Mouse (Mus musculus): ENCODE measurements at regions not wholly inside any gene's neighbourhood (a gene's known extent, or its start where the extent isn't known, plus 50 kb on each side); places are given as distances from the start of the nearest gene placed in this dataset.

DNA sequence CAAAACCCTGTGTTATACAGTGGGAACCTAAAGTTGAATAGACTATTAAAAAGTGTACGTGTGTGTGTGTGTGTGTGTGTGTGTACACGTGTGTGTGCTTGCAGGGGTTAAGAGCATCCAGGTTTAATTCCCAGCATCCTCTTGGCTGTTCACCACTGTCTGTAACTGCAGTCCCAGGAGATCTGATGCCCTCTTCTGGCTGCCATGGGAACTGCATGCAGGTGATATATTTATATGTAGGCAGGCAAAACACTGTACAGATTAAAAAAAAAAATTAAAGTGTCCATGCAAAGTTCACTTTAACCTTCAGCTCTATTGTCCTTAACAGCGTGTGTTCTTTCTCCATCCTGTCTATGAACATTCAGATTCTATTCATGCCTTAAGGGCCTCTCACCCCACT lies 454.1 kb downstream of the Rnf144b start:
- no peak for DNase-seq (ENCODE audit: low spot score in 2 of 2)

DNA sequence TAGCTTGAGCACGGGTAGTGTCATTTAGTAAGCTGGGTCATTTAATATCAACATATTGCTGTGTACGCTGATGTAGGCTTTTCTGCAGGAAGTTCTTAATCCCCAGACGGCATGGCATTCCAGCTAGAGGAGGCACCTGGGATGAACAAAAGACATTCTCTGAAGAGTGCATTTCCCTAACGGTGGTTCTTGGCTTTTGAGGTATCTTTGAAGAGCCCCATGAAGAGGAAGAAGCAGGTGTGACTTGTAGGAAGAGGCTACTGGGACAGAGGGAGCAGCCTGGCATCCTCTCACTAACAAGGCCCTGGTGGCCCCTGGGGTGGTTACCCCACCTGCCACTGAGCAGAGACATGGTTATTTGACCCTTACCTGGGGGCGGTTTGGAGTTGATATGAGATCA lies 457.7 kb downstream of the Rnf144b start:
- no peak for DNase-seq (ENCODE audit: low spot score in 2 of 2)

DNA sequence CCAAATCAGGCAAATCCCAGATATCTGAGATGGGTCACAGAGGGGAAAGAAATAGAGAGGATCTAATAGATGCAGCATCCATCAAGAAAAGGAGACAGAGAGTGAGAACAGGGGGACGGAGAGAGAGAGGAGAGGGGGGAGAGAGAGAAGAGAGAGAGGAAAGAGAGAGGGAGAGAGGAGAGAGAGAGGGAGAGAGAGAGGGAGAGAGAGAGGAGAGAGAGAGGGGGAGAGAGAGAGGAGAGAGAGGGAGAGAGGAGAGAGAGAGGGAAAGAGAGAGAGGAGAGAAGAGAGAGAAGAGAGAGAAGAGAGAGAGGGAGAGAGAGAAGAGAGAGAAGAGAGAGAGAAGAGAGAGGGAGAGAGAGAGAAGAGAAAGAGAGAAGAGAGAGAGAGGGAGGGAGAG lies 462.7 kb downstream of the Rnf144b start:
- no peak for DNase-seq (ENCODE audit: low spot score in 2 of 2)

DNA sequence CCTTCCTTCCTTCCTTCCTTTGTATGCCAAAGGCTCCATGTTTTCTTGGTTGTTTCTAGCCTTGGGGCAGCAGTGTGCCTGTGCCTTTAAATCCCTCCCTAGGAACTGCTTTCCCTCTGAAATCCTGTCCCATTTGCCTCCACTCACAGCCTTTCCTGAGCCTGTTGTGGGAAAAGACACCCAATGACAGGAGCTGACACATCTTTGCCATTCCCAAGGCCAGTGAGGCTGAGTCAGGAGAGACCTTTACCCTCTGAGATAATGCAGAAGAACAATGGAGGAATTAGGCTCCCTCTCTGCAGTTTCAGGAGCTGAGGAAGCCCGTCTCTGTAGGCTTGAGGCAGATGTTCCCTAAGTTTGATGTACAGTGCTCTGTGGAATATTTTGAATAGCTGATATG lies 480.2 kb downstream of the Rnf144b start:
- DNase-seq (ENCODE audit: low spot score in 2 of 2), result no peak

DNA sequence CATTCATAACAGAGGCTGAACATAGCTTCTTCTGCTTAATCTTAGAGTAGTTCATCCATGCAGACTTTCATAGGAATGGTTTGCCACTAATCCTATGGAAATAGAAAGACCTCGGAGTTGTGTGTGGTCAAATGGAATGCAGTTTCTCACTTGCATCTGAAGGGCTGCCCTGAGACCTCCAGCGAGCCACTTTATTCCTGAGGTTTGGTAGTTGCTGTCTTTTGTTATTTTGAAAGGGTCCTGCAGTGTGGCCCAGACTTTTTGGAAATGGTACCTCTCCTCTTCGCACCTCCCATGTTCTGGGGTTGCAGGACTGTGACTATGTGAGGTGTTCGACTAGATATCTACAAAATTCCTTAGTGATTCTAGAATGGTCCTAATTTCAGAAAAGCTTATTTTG lies 489.0 kb downstream of the Rnf144b start:
- no peak for DNase-seq (ENCODE audit: low spot score in 2 of 2)

DNA sequence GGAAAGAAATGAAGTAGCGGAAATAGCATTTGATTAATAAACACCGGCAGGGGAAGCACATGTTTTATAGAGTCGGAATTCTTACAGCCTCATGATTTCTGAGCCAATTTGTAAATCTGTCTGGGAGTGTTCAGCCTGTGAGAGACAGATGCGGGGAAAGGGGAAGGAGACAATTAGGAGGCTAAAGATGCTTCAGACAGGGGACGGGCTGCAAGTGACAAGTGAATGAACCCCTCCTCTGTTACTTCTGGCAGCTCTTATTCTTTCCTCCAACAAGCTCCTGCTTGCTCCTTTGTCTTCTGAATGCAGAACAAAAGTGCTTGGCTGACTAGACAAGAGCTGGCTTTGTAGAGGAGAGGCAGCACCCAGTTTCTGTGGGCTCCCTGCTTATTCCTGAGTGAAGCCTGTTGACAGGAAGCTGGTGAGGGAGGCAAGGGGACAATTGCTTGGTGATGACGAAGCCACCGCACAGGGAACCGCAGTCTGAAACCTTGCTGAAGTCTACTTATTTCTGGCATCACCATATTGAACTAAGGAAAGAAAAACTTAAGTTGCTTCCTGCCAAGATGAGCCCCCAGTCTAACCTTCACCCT lies 514.2 kb downstream of the Rnf144b start:
- DNase-seq (ENCODE audit: low spot score in 2 of 2), result no peak

DNA sequence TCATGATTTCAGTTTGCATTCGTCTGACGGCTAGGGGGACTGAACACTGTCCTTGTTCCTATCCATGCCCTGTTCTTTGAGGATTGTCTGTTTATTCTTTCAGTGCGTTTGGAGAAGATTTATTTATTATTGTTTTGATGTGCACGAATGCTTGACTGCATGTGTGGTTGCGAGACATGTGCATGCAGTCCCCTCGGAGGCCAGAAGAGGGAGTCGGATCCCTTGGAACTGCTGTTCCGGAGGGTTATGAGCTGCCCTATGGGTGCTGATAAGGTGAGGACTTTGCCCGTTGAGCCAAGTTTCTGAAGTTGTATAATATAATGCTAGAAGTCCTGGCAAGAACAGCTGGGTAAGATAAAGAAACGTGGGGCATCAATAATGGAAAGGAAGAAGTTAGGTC lies 519.9 kb downstream of the Rnf144b start:
- no peak for DNase-seq (ENCODE audit: low spot score in 2 of 2)

DNA sequence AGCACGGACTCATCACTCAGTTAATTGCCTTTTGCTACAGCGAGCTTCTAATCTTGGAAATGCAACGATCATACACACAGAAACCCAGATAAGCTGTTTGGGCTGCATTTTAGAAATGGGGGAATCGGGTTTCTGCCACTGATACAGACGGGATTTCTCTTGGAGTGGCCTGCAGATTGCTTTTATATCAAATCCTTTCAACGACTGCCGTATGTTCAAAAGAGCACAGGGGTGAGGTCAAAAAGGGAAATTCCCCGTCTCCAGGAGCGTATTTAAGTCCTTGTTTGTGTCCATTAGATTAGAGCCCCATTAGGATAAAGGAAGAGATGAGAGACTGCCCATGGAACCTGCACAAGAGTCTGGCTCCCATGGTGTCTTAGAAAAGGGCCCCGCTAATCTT lies 522.6 kb downstream of the Rnf144b start:
- no peak for DNase-seq (ENCODE audit: low spot score in 2 of 2)

DNA sequence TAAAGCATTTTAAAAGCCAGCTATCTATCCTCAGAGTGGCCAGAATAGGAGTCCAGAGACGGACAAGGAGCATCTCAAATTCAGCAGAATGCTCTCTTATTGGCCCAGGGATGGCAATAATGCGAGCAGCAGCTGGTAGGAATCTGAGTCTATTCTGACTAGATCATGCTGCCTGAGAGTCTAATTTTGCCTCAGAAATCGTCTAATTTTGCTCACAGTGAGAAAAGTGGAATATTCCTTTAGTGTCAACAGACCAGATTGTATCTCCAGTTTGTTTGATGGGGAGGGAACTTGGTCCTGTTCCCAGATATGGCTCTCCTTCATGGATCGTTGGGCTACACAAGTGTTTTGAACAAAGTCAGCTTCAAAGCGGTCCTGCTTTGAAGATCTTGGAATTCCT lies 525.2 kb downstream of the Rnf144b start:
- DNase-seq (ENCODE audit: low spot score in 2 of 2), result no peak

DNA sequence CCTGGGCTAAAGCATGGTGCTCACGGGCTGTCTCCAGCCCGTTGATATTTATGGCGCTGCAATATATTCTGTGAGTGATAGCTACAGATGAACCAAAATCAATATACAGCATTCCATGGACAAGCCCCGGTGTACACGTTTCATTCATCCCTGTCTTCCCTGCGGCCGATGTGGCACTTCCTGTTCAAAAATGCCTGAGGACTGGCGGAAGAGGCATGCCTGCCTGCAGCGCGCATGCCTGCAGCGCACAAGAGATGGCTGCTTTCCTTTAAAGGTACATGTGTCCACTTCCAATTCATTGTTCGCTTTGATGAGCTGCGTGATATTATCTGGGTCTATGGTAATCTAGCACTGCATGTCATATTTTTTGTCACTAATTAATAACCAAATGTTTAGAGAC lies 527.6 kb downstream of the Rnf144b start:
- peak in 1 of 2 experiments; percentile 5 for DNase-seq (ENCODE audit: low spot score in 2 of 2)

DNA sequence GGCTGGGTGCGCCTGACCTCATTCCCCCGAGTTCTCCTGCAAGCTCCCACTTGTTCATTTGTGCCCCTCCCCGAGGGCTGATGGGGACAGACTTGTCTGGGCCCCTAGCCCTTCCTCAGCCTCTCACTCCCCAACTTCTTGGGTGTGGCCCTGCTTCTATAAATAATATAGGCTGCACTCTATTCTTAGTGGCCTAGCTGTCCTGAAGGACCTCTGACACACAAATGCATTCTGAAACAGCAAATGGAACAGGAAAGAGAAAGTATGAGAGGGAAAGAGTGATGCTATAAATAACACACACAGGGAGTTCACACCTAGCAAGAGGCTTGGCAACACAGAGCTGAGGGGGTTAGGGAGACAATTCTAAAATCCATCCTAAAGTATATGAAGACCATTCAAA lies 544.0 kb downstream of the Rnf144b start:
- DNase-seq (ENCODE audit: low spot score in 2 of 2), result no peak

DNA sequence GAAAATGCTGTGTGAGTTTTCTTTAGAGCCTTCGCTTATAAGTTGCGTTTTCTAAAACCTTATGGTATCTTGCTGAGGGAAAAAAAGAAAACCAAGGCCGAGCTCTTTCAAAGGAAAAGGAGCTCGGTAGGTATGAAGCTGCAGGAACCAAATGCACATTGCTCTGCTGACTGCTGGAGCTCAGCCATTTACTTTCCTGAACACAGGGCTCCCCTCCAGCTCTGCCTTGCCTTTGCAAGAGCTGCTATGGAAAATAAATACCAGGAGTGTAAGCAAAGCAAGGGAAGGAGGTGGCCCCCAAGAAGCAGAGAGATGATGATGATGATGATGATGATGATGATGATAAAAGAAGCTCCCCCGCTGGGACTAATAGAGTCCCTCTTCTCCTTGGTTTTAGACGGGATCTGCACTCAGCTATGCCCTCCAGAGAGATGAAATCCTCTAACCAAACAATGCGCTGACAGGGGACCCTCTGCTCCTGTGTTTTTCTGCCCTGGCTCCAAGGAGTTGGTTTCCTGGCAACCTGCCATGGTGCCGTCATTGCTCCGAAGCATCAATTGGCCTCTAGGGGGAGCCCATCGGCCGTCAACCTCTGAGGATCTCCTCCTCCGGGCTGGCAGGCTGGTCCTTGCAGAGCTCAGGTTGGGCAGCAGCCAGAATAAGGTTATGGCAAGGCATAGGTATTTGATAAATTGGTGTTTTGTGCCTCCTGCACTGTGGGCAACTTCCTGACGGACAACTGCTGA lies 544.7 kb downstream of the Rnf144b start:
- peak; percentile 87 to 91 for DNase-seq (ENCODE audit: low spot score in 2 of 2)

DNA sequence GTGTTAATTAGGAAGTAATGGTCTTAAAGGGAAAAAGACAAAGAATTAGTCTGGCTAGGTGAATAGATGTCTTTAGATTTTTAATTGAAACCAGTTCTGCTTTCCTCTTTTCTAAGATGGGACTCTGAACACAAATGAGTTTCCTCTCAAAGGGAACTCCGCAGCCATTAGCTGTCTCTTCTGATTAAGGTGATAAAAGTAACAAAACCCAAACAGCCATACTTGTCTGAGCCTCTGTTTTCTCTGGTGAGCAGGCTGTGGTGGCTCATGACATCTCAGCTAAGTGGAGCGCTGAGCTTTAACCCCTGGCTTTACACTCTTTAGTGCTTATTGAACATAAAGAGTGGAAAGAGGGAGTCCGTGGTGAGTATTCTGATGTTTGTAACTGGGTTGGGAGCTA lies 565.7 kb downstream of the Rnf144b start:
- DNase-seq (ENCODE audit: low spot score in 2 of 2), result no peak

DNA sequence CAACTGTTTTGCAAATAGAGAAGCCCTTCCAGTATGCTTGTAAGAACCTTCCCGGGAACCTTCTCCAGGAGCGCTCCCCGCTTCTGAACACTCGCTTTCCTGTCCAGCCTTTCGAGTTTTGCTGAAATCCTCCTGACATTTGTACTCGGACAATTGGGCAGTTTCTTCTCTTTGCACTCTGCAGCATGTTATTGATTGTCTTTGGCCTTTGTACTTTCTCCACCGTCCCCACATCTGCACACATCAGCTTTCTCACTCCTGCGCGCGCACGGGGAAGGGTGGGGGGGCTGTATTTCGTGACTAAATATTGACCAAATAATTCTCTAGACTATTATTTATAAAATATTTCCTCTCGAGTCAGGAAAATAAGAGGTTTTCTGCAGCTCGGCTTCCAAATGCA lies 567.2 kb upstream of the Id4 start:
- no peak for DNase-seq (ENCODE audit: low spot score in 2 of 2)

DNA sequence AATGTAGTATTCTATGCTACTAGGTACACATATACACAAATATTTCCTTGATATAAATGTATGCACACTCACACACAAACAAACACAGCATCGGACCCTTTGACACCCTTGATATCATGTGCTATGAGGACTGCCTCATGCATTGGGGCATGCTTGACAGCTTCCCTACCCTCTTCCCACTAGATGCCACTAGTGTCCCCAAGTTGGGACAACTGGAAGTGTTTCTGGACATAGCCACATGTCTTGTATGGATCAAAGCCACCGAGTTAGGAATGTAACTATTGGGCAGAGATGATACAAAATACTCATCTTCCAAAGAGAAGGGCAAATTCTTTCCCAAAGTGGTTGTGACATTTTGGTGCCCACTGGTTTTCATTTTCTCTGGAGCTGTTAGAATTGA lies 565.2 kb upstream of the Id4 start:
- no peak for DNase-seq (ENCODE audit: low spot score in 2 of 2)

DNA sequence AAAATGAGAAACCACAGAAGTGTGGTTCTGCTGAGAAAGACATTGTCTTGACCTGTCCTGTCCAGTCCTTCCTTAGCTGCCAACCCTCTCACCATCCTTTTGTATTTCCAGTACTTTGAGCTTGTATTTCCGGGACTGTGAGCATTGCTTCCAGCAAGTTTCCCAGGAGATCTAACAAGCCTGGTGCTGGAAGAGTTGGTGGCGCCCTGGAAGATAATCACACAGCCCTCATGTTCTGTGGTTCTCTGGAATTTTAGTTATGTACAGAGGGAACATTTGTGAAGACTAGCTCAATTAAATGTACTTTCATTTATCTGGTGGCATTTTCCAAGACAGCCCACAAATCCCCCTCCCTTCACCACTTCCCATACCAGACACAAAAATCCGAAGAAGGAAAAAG lies 560.5 kb upstream of the Id4 start:
- DNase-seq (ENCODE audit: low spot score in 2 of 2), result no peak

DNA sequence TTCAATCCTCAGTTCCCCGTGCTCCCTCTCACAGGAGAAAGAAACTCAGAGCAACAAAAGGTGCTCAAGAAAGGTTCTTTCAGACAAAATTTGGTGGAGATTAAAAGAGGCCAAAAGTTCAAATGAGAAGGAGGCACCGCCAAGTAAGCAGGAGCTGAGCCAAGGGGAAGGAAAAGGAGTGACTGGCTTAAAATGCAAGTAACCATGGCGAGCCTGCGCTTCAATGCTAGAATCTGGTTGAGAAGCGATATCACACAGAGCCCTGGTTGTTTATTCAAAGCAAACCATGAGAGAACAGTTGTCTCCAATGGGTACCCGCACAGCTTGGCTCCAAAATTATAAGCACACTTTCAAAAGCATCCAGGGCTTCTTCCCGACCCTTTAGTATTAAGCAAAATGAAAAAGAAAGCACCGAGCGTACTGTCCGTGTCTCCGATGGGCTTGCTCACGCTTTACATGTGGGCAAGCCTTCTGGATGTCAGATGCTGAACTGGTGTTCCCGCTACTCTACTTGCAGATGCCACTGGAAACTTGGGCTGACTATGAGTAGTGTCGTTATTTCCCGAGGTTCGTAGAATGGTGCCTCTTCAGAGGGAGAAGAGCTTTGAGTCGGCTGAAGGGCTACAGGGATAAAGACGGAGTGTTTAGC lies 552.9 kb upstream of the Id4 start:
- no peak for DNase-seq (ENCODE audit: low spot score in 2 of 2)

DNA sequence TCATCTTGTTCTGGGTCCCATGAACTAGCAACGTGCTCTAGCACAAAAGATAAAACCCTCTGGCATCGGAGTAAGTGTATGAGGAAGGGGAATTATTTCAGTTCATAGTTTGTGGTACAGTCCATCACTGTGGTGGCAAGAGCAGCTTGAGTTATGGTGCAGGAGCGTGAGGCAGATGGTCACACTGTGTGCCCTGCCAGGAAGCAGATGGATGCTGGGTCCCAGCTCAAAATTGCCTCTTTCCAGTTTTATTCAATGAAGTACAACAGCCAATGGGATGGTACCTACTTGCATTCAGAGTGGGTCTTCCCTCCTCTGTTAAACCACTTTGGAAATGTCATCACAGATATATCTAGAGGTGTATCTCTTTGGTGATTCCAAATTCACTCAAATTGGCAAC lies 551.7 kb upstream of the Id4 start:
- DNase-seq (ENCODE audit: low spot score in 2 of 2), result no peak

DNA sequence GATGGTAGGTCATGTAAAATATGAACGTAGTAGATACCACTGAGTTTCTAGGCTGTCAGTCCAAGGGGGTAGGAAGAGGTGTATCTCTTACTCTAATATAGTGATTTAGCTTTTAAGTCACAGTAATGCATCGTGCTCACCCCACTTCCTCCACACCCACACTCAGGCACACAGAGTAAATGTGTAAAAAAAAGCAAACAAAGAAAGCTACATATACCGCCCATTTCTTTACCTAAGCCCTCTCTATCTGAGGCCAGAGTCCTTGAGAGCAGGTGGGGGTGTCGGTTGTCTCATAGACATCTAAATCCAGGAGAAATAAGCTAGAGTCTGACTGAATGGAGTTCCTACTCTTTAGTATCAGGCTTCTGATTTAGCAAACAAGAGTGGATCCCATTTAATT lies 548.5 kb upstream of the Id4 start:
- no peak for DNase-seq (ENCODE audit: low spot score in 2 of 2)

DNA sequence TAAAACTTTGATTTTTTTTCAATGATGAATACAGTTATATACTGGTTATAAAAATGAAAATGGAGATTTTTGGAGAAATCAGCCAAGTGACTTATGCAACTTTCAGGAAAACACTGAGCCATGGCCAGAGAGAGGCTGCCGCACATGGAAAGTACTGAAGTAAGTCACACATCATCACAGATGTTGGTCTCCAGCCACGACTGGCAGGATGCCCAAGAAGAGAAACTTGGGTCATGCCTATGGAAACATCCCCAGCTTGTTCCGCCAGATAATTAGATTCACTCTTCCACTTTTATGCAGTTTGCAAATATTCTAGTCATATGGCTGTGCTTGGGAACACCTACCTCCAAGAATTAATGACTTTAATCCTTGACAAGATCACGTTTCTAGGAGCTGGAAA lies 544.8 kb upstream of the Id4 start:
- peak in 1 of 2 experiments; percentile 11 for DNase-seq (ENCODE audit: low spot score in 2 of 2)

DNA sequence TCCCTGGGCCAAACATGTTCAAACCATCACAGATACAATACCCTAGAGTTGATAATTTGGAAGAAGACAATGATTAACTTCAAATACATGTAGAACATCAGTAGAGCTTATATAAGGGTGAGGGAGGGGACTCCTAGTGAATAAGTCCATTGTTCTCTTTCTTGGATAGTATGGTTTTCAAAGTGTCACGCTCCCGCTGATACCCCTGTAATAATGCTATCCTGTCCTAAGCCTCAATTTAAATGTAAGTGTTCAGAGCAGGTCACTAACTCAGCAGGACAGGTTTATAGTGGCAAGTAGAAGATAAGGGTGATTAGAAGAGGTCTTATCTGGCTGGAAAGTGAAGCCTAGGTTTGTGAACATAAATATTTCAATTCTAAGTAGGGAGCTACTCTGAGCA lies 540.4 kb upstream of the Id4 start:
- DNase-seq (ENCODE audit: low spot score in 2 of 2), result no peak

DNA sequence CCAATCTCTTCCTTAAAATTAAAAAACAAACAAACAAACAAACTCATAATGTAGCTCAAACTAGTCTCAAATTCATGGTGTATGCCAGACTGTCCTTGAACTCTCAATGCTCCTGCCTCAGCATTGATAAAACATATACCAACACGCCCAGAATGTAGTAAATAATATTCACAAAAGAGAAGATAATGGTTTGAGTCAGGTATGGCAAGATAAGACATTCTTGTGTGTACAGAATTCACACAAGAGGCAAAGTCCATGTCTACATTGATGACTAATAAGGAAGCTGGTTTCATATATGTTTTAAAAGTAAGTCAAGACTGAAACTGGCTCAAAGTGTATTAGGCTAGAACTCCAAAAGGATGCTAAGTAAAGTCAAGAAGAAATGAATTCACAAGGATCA lies 526.6 kb upstream of the Id4 start:
- no peak for DNase-seq (ENCODE audit: low spot score in 2 of 2)

DNA sequence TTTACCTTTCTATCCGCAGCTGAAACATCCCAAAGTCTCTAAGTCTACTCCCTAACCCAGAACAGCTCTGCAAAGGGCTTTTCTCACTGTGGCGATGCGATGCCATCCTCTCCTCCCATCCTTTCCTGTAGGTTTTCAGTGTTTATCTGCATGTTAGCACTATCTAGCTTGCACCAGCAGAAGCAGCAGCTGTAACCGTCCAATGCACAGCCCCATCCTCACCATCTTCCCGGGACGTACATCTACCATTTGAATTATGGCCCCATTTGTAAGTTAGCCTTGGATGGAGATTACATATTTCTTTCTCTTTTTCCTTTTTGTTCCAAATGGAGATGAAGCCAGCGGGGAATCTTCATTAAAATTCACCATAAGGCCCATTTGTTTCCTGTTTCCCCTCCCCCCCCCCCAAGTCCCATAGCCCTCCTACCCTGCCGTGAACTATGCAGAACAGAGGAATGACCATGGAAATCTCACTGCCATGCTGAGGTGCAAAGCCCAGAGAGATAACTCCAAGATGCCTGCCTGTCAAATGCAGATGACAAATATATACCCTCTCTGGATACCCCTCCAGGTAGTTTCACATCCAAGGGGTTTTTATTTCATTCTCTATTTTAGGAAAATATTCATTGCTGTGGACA lies 525.5 kb upstream of the Id4 start:
- DNase-seq (ENCODE audit: low spot score in 2 of 2), result no peak

Data from urinary bladder, postnatal 36 days (tissue).